Mouse (Mus musculus) G1E-ER4 (cell line): ENCODE measurements around the gene Wdr72. TPM values are rescaled to one million over a fixed set of nuclear protein-coding genes. Genes with fewer than 3 reads are reported as not detected.

Experiments used
- GATA1 ChIP-seq: IDR thresholded peaks from one replicate; pipeline ENCODE4 v1.8.0; 2012; ENCODE audit warnings: low read length, inconsistent platforms
- polyA plus RNA-seq: library from polyadenylated mRNA; stranded (reverse); fragments of >175 nt; gene quantifications from 2 replicates; pipeline ENCODE4 v1.2.3, GENCODE M21; 2012

Gene Wdr72
- polyA plus RNA-seq, 1 experiment = not detected

GRCm38 (mm10) chr9:74186748-74187400, 76.7 kb downstream of the Wdr72 start:
- no peak for TF ChIP-seq GATA1

GRCm38 (mm10) chr9:74187401-74188029, 77.4 kb downstream of the Wdr72 start:
- no peak for TF ChIP-seq GATA1

DNA sequence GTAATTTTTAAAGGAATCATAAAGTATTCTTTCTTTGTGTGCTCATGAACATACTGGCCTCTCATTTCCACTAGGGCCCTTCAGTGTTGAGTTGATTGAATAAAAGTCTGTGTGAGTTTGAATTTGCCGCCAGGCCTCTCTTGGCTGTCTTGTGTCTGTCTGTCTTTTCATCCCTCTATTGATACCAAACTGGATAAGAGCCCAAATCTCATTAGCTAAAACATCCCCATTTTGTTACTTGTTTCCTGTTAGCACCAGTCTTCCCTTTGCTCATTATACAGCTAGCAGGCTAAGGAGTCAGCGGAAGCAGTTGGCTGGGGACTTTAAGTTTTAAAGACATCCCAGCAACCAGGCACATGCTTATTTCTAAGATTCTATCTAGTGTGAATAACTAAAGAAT, 84.7 kb downstream of the Wdr72 start:
- TF ChIP-seq GATA1 = no peak

- TF ChIP-seq GATA1 = no peak
Observed at GRCm38 (mm10) chr9:74228272-74228671, 118.1 kb downstream of the Wdr72 start.

- no peak for TF ChIP-seq GATA1
Observed at GRCm38 (mm10) chr9:74241292-74241691, 131.1 kb downstream of the Wdr72 start.

DNA sequence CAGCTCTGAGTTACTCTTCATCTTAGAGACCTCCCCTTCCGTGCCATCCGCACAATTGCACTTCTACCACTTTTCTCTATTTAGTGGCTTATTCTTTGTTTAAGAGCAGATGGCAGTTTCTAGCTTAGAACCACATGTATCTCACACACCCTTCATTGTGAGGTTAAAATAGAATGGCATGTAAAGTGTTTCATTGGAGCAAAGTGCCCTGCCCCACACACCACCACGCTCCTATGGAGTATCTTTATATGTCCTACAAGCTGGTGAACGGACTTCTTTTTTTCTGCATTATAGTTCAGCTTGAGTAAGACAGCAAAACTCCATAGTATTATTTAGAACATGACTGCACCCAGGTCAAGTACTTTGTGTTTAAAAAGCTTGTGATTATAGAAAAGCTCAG, 137.9 kb downstream of the Wdr72 start:
- TF ChIP-seq GATA1 = no peak

- TF ChIP-seq GATA1 = no peak
Observed at GRCm38 (mm10) chr9:74249486-74249885, 139.3 kb downstream of the Wdr72 start.

DNA sequence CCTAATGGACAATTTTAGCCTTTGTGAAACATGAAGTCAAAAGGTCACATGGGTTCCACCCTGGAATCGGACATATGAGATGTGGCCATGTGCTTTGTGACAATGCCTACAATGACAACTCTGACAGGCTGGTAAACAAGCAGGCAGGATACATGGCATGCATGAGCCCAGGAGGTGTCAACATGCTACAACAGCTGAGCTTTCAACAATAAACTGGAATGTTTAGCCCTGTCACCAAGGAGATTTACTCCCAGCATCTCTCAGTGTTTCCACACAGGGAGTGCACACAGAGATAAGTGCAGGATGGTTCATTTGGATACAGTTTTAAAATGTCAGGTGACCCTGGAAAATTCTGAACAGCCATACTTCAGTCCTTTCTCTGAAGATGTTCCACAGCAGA, 140.4 kb downstream of the Wdr72 start:
- TF ChIP-seq GATA1 = no peak

DNA sequence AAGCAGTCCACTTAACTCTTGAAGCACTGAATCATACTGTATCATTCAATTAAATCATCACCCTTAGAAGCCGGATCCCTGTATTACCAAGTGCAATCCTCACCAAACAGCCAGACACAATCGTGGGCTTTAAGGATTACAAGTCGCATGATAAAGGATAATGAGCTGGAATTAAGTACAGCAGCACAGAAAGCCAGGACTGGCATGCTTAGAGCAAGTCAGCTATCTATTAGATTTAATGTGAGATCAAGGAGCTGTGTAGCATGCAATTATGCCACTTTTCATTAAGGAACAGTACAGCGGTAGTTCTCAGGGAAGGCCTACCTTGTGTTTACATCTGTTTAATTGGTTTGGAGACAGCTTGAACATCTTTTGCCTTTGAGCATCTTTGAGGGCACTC, 148.2 kb downstream of the Wdr72 start:
- TF ChIP-seq GATA1 = no peak

- TF ChIP-seq GATA1 = no peak
Observed at GRCm38 (mm10) chr9:74277752-74278385, 167.7 kb downstream of the Wdr72 start.

DNA sequence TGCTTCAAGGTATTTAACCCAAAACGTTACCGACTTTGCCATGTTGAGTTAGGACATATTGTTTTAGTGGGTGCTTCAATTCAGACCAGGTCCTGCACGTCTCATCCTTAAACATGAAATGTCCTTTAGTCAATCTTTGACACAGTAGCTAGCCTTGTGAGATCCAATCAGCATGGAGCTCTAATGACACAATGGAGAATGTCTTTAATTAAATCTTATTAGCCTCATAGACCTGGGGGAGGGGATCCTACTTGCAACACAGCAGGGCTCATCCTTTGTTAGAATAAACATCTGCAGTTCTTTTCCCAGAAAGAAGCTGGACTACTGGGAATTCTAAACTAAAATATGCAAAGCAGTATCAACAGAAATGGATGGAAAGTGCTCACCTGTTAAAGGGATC, 171.9 kb downstream of the Wdr72 start:
- TF ChIP-seq GATA1 = no peak

- no peak for TF ChIP-seq GATA1
Observed at GRCm38 (mm10) chr9:74286210-74286609, 176.1 kb downstream of the Wdr72 start.

GRCm38 (mm10) chr9:74294479-74294878, 184.3 kb downstream of the Wdr72 start:
- no peak for TF ChIP-seq GATA1

DNA sequence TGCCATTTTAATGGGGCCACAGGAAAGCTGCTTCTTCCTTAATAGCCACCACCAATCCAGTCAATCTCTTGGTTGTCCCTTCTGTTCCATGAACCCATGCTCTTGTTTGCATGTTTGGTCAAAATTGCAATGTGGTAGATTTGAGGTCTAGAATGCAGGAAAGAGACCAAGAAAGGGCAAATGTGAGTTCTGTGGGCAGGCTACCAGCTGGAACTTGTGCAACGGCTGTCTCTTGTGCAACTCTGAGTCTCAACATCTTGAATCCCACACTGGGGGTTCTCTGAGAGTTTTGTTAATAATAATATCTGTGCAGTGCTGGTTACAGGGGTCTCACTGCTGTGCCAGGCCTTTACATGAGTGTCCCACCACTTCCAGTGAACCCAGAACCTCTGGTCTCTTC, 208.6 kb downstream of the Wdr72 start:
- TF ChIP-seq GATA1 = no peak

- no peak for TF ChIP-seq GATA1
Observed at GRCm38 (mm10) chr9:74324089-74324924, 214.2 kb downstream of the Wdr72 start.

DNA sequence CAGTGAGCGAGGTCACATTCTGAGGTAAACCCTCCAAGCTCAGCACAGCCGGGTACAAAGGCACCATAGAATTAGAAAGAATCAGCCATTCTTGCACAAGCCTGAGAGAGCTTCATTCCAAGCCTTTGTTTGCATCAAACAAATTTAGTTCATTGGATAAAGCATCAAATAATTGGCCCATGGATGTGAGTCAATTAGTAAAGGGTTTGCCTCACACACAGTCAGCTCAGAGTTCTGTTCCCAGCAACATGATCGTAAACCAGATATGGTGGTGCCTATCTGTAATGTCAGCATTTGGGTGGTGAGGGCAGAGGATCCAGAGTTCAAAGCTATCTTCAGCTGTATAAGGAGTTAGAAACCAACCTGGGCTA, 214.8 kb downstream of the Wdr72 start:
- no peak for TF ChIP-seq GATA1
